Mouse (Mus musculus) neural tube, embryonic 14.5 days (tissue): ENCODE measurements around the gene Vps37b. TPM values are rescaled to one million over a fixed set of nuclear protein-coding genes. Genes with fewer than 3 reads are reported as not detected.
"Not testable (repeated sequence)": the region's sequence is repeated elsewhere in the genome, so short reads cannot be mapped to it uniquely, and the experiment has no call there.

ENCODE experiments used
- ATAC-seq: fragments of 200-750 bp; cut with Nextera tagmentation; 2 replicates; pipeline ENCODE4 v1.8.0; 2017; ENCODE audit warnings: low read depth, mild to moderate bottlenecking, moderate TSS enrichment, moderate library complexity
- H3K27ac ChIP-seq: fragments of 300-500 bp; sonication (generic); 2 replicates; pipeline ENCODE4 v1.5.1; 2014; ENCODE audit warnings: low read depth, mild to moderate bottlenecking, control low read depth, low read length, moderate library complexity, mixed read lengths
- H3K27me3 ChIP-seq: fragments of 300-500 bp; sonication (generic); 2 replicates; pipeline ENCODE4 v1.6.1; 2014; ENCODE audit warnings: low read length; ENCODE audit not compliant: control insufficient read depth, insufficient read depth
- H3K36me3 ChIP-seq: fragments of 300-500 bp; sonication (generic); 2 replicates; pipeline ENCODE4 v1.6.1; 2014; ENCODE audit warnings: low read length, mixed read lengths; ENCODE audit not compliant: control insufficient read depth, insufficient read depth
- H3K4me1 ChIP-seq: fragments of 300-500 bp; sonication (generic); 2 replicates; pipeline ENCODE4 v1.6.1; 2014; ENCODE audit warnings: low read length; ENCODE audit not compliant: control insufficient read depth, insufficient read depth
- H3K4me2 ChIP-seq: fragments of 300-500 bp; sonication (generic); 2 replicates; pipeline ENCODE4 v1.6.1; 2014; ENCODE audit warnings: mild to moderate bottlenecking, low read depth, low read length, control low read depth
- H3K4me3 ChIP-seq: fragments of 300-500 bp; sonication (generic); 2 replicates; pipeline ENCODE4 v1.5.1; 2014; ENCODE audit warnings: low read depth, low read length, control low read depth, mixed read lengths
- H3K9ac ChIP-seq: fragments of 300-500 bp; sonication (generic); replicated peaks from 2 replicates; pipeline ENCODE4 v1.6.1; 2014; ENCODE audit warnings: low read depth, mild to moderate bottlenecking, control low read depth, low read length, mixed read lengths
- H3K9me3 ChIP-seq: fragments of 300-500 bp; sonication (generic); 2 replicates; pipeline ENCODE4 v1.6.1; 2016; ENCODE audit warnings: low read length; ENCODE audit not compliant: control insufficient read depth
- WGBS: fragments of 180-500 bp; shearing (Covaris S2); extraction: QIAGEN DNeasy Blood & Tissue Kit; methylation state at CpG from one replicate; pipeline ENCODE4 v1.1.7; 2014; 5-methylcytosine and 5-hydroxymethylcytosine counted together
- polyA plus RNA-seq: library from polyadenylated mRNA; unstranded; fragments of >200 nt; fragmentation: Nextera tagmentation; extraction: Ambion mirVana; gene quantifications from 2 replicates; pipeline ENCODE4 v1.2.1, GENCODE M21; 2014

Gene Vps37b
- polyA plus RNA-seq, 1 experiment from 2014 or later = 47.1 TPM

GRCm38 (mm10) chr5:124069657-124070056 lies 37.6 kb upstream of the Vps37b start:
- Histone ChIP-seq H3K4me3 (no peak overlapping the region), H3K27me3 (no peaks in the 10 kb centered on the region), H3K36me3 (no peaks in the 10 kb centered on the region), H3K9ac (no peak overlapping the region), H3K4me2 (no peak overlapping the region), H3K9me3 (no peaks in the 10 kb centered on the region), H3K4me1 (no peaks in the 10 kb centered on the region), H3K27ac (no peak overlapping the region)
- 86% methylated on average over 3 of the region's 3 CpGs for WGBS
- ATAC-seq = no peak

- no peak overlapping the region for H3K9ac ChIP-seq
- no peaks in the 10 kb centered on the region for H3K4me1 ChIP-seq
- H3K36me3 ChIP-seq = no peaks in the 10 kb centered on the region
- no peak for ATAC-seq
- H3K4me3 ChIP-seq = no peak overlapping the region
- no peaks in the 10 kb centered on the region for H3K27me3 ChIP-seq
- no peaks in the 10 kb centered on the region for H3K9me3 ChIP-seq
- H3K27ac ChIP-seq = no peak overlapping the region
- WGBS = 69% methylated on average over 12 of the region's 12 CpGs
- H3K4me2 ChIP-seq = no peak overlapping the region
Measured at GRCm38 (mm10) chr5:124062037-124062824, 30.2 kb upstream of the Vps37b start.

- H3K36me3 ChIP-seq = no peaks in the 10 kb centered on the region
- no peak for ATAC-seq
- H3K9me3 ChIP-seq = no peaks in the 10 kb centered on the region
- H3K9ac ChIP-seq = no peak overlapping the region
- no peak overlapping the region for H3K27ac ChIP-seq
- H3K4me1 ChIP-seq = no peaks in the 10 kb centered on the region
- H3K4me2 ChIP-seq = no peak overlapping the region
- WGBS = 79% methylated on average over 5 of the region's 5 CpGs
- no peak overlapping the region for H3K4me3 ChIP-seq
- H3K27me3 ChIP-seq = no peaks in the 10 kb centered on the region
Measured at GRCm38 (mm10) chr5:124059677-124060076, 27.6 kb upstream of the Vps37b start.

GRCm38 (mm10) chr5:124058749-124059148 lies 26.7 kb upstream of the Vps37b start:
- WGBS = 55% methylated on average over 7 of the region's 7 CpGs

GRCm38 (mm10) chr5:124056956-124057355 lies 24.9 kb upstream of the Vps37b start:
- H3K4me3 ChIP-seq = no peak overlapping the region
- H3K4me2 ChIP-seq = no peak overlapping the region
- no peaks in the 10 kb centered on the region for H3K36me3 ChIP-seq
- WGBS = 39% methylated on average over 4 of the region's 4 CpGs
- no peaks in the 10 kb centered on the region for H3K27me3 ChIP-seq
- no peaks in the 10 kb centered on the region for H3K9me3 ChIP-seq
- no peak for ATAC-seq
- H3K4me1 ChIP-seq = no peaks in the 10 kb centered on the region
- no peak overlapping the region for H3K9ac ChIP-seq
- no peak overlapping the region for H3K27ac ChIP-seq

More at GRCm38 (mm10) chr5:124058749-124059148, 26.7 kb upstream of the Vps37b start:
- H3K4me3 ChIP-seq = no peak overlapping the region
- H3K9me3 ChIP-seq = no peaks in the 10 kb centered on the region
- no peak overlapping the region for H3K27ac ChIP-seq
- H3K9ac ChIP-seq = no peak overlapping the region
- ATAC-seq = no peak
- H3K4me2 ChIP-seq = no peak overlapping the region
- H3K4me1 ChIP-seq = no peaks in the 10 kb centered on the region
- H3K27me3 ChIP-seq = no peaks in the 10 kb centered on the region
- no peaks in the 10 kb centered on the region for H3K36me3 ChIP-seq

- Histone ChIP-seq H3K4me2 (no peak overlapping the region), H3K36me3 (no peaks in the 10 kb centered on the region), H3K4me3 (no peak overlapping the region), H3K27me3 (no peaks in the 10 kb centered on the region), H3K9me3 (no peaks in the 10 kb centered on the region), H3K4me1 (no peaks in the 10 kb centered on the region), H3K27ac (no peak overlapping the region), H3K9ac (no peak overlapping the region)
- 100% methylated on average over 1 of the region's 1 CpGs for WGBS
- ATAC-seq = no peak
Measured at GRCm38 (mm10) chr5:124056219-124056618, 24.1 kb upstream of the Vps37b start.

GRCm38 (mm10) chr5:124052641-124053040 lies 20.6 kb upstream of the Vps37b start:
- H3K27ac ChIP-seq, H3K4me2 ChIP-seq, H3K4me3 ChIP-seq, H3K9ac ChIP-seq, H3K36me3 ChIP-seq, ATAC-seq, H3K9me3 ChIP-seq, H3K27me3 ChIP-seq, H3K4me1 ChIP-seq: not testable (repeated sequence)
- 91% methylated on average over 7 of the region's 7 CpGs for WGBS

GRCm38 (mm10) chr5:124051899-124052491 lies 19.9 kb upstream of the Vps37b start:
- no peak overlapping the region for H3K4me3 ChIP-seq
- no peaks in the 10 kb centered on the region for H3K27me3 ChIP-seq
- H3K4me1 ChIP-seq = no peaks in the 10 kb centered on the region
- no peak overlapping the region for H3K27ac ChIP-seq
- no peaks in the 10 kb centered on the region for H3K36me3 ChIP-seq
- H3K4me2 ChIP-seq = no peak overlapping the region
- no peak for ATAC-seq
- H3K9me3 ChIP-seq = no peaks in the 10 kb centered on the region
- 84% methylated on average over 11 of the region's 11 CpGs for WGBS
- no peak overlapping the region for H3K9ac ChIP-seq
